Mouse (Mus musculus) limb, embryonic 10.5 days (tissue): ENCODE data around the gene C1qtnf6. TPM values are rescaled to one million over a fixed set of nuclear protein-coding genes. Genes with fewer than 3 reads are reported as not detected.

ENCODE experiments used
- DNase-seq: peaks from one replicate; pipeline ENCODE4 v3.0.0-alpha.2; 2017; ENCODE audit warnings: low spot score
- H3K27ac ChIP-seq: fragments of 300-500 bp; sonication (generic); 2 replicates; pipeline ENCODE4 v1.5.1; 2016; ENCODE audit warnings: mild to moderate bottlenecking
- H3K27me3 ChIP-seq: fragments of 300-500 bp; sonication (generic); 2 replicates; pipeline ENCODE4 v1.6.1; 2016; ENCODE audit warnings: low read depth, mild to moderate bottlenecking; ENCODE audit not compliant: poor library complexity, severe bottlenecking
- H3K36me3 ChIP-seq: fragments of 300-500 bp; sonication (generic); 2 replicates; pipeline ENCODE4 v1.6.1; 2016; ENCODE audit warnings: mild to moderate bottlenecking, moderate library complexity
- H3K4me1 ChIP-seq: fragments of 300-500 bp; sonication (generic); 2 replicates; pipeline ENCODE4 v1.6.1; 2016
- H3K4me3 ChIP-seq: fragments of 300-500 bp; sonication (generic); 2 replicates; pipeline ENCODE4 v1.5.1; 2016; ENCODE audit warnings: mild to moderate bottlenecking, moderate library complexity
- H3K9me3 ChIP-seq: fragments of 300-500 bp; sonication (generic); replicated peaks from 2 replicates; pipeline ENCODE4 v1.6.1; 2016; ENCODE audit warnings: mild to moderate bottlenecking
- WGBS: fragments of 180-500 bp; shearing (Covaris S2); methylation state at CpG from one replicate; pipeline ENCODE4 v1.1.7; 2016; 5-methylcytosine and 5-hydroxymethylcytosine counted together
- polyA plus RNA-seq: library from polyadenylated mRNA; unstranded; fragments of >200 nt; fragmentation: Nextera tagmentation; extraction: Ambion mirVana; gene quantifications from 2 replicates; pipeline ENCODE4 v1.2.1, GENCODE M21; 2016

The C1qtnf6 gene
- polyA plus RNA-seq, 1 experiment from 2014 or later, result 14.6 TPM

GRCm38 (mm10) chr15:78521892-78522291, 9.3 kb downstream of the C1qtnf6 start:
- no peak overlapping the region for H3K27ac ChIP-seq
- H3K36me3 ChIP-seq, result no peaks in the 10 kb centered on the region
- H3K27me3 ChIP-seq, result no peaks in the 10 kb centered on the region
- no peak overlapping the region for H3K4me3 ChIP-seq
- peaks cover 45% of the 10 kb centered on the region for H3K4me1 ChIP-seq
- DNase-seq, result no peak
- WGBS, result 88% methylated on average over 6 of the region's 6 CpGs
- no peaks in the 10 kb centered on the region for H3K9me3 ChIP-seq

- no peak overlapping the region for H3K27ac ChIP-seq
- peaks cover 50% of the 10 kb centered on the region for H3K4me1 ChIP-seq
- 65% methylated on average over 8 of the region's 8 CpGs for WGBS
- no peaks in the 10 kb centered on the region for H3K27me3 ChIP-seq
- no peaks in the 10 kb centered on the region for H3K36me3 ChIP-seq
- H3K4me3 ChIP-seq, result no peak overlapping the region
- no peak for DNase-seq
- no peaks in the 10 kb centered on the region for H3K9me3 ChIP-seq
These were observed 9.9 kb downstream of the C1qtnf6 start for GRCm38 (mm10) chr15:78521331-78521730.

- no peak overlapping the region for H3K27ac ChIP-seq
- peaks cover 62% of the 10 kb centered on the region for H3K4me1 ChIP-seq
- H3K36me3 ChIP-seq, result no peaks in the 10 kb centered on the region
- H3K4me3 ChIP-seq, result no peak overlapping the region
- H3K9me3 ChIP-seq, result no peaks in the 10 kb centered on the region
- DNase-seq, result no peak
- WGBS, result 78% methylated on average over 13 of the region's 13 CpGs
- no peaks in the 10 kb centered on the region for H3K27me3 ChIP-seq
These were observed 11.0 kb downstream of the C1qtnf6 start for GRCm38 (mm10) chr15:78520112-78520715.

- Histone ChIP-seq H3K27ac (no peak overlapping the region), H3K9me3 (no peaks in the 10 kb centered on the region), H3K4me3 (no peak overlapping the region), H3K36me3 (no peaks in the 10 kb centered on the region), H3K27me3 (no peaks in the 10 kb centered on the region), H3K4me1 (peaks cover 65% of the 10 kb centered on the region)
- WGBS, result 68% methylated on average over 7 of the region's 7 CpGs
- no peak for DNase-seq
These were observed 13.0 kb downstream of the C1qtnf6 start for GRCm38 (mm10) chr15:78518221-78518620.

GRCm38 (mm10) chr15:78515759-78516158, 15.5 kb downstream of the C1qtnf6 start:
- no peak for DNase-seq
- no peak overlapping the region for H3K4me3 ChIP-seq
- peak overlapping the region; percentile 38 for H3K27ac ChIP-seq
- H3K4me1 ChIP-seq, result peaks cover 53% of the 10 kb centered on the region
- WGBS, result 79% methylated on average over 6 of the region's 6 CpGs
- no peaks in the 10 kb centered on the region for H3K27me3 ChIP-seq
- H3K36me3 ChIP-seq, result no peaks in the 10 kb centered on the region
- H3K9me3 ChIP-seq, result no peaks in the 10 kb centered on the region

GRCm38 (mm10) chr15:78514393-78515146, 16.6 kb downstream of the C1qtnf6 start:
- Histone ChIP-seq H3K9me3 (no peaks in the 10 kb centered on the region), H3K36me3 (no peaks in the 10 kb centered on the region), H3K27ac (peak overlapping the region; percentile 74), H3K27me3 (no peaks in the 10 kb centered on the region), H3K4me3 (no peak overlapping the region), H3K4me1 (peaks cover 53% of the 10 kb centered on the region)
- WGBS, result 24% methylated on average over 7 of the region's 7 CpGs
- peak; percentile 85 for DNase-seq

- Histone ChIP-seq H3K36me3 (no peaks in the 10 kb centered on the region), H3K9me3 (no peaks in the 10 kb centered on the region), H3K4me3 (no peak overlapping the region), H3K27ac (no peak overlapping the region), H3K27me3 (no peaks in the 10 kb centered on the region), H3K4me1 (peaks cover 50% of the 10 kb centered on the region)
- WGBS, result 92% methylated on average over 14 of the region's 14 CpGs
- no peak for DNase-seq
These were observed 18.2 kb downstream of the C1qtnf6 start for GRCm38 (mm10) chr15:78513019-78513418.

- 79% methylated on average over 7 of the region's 7 CpGs for WGBS
- no peak overlapping the region for H3K4me3 ChIP-seq
- no peaks in the 10 kb centered on the region for H3K9me3 ChIP-seq
- DNase-seq, result no peak
- no peaks in the 10 kb centered on the region for H3K36me3 ChIP-seq
- H3K27me3 ChIP-seq, result no peaks in the 10 kb centered on the region
- H3K4me1 ChIP-seq, result peaks cover 39% of the 10 kb centered on the region
- H3K27ac ChIP-seq, result no peak overlapping the region
These were observed 19.3 kb downstream of the C1qtnf6 start for GRCm38 (mm10) chr15:78511951-78512350.

- 96% methylated on average over 6 of the region's 6 CpGs for WGBS
- no peak for DNase-seq
- H3K9me3 ChIP-seq, result no peaks in the 10 kb centered on the region
- H3K4me3 ChIP-seq, result no peak overlapping the region
- peaks cover 27% of the 10 kb centered on the region for H3K4me1 ChIP-seq
- no peaks in the 10 kb centered on the region for H3K36me3 ChIP-seq
- H3K27me3 ChIP-seq, result no peaks in the 10 kb centered on the region
- no peak overlapping the region for H3K27ac ChIP-seq
These were observed 20.5 kb downstream of the C1qtnf6 start for GRCm38 (mm10) chr15:78510736-78511135.

- Histone ChIP-seq H3K27ac (peak overlapping the region; percentile 82), H3K27me3 (no peaks in the 10 kb centered on the region), H3K4me3 (peak overlapping the region; percentile 24), H3K4me1 (peaks cover 21% of the 10 kb centered on the region), H3K36me3 (no peaks in the 10 kb centered on the region), H3K9me3 (no peaks in the 10 kb centered on the region)
- no peak for DNase-seq
- 66% methylated on average over 8 of the region's 8 CpGs for WGBS
These were observed 21.1 kb downstream of the C1qtnf6 start for GRCm38 (mm10) chr15:78510121-78510576.

GRCm38 (mm10) chr15:78509297-78509899, 21.8 kb downstream of the C1qtnf6 start:
- Histone ChIP-seq H3K4me3 (peak overlapping the region; percentile 24), H3K27ac (peak overlapping the region; percentile 82), H3K27me3 (no peaks in the 10 kb centered on the region), H3K9me3 (no peaks in the 10 kb centered on the region), H3K4me1 (peaks cover 14% of the 10 kb centered on the region), H3K36me3 (no peaks in the 10 kb centered on the region)
- WGBS, result 49% methylated on average over 12 of the region's 12 CpGs
- peak; percentile 42 for DNase-seq

GRCm38 (mm10) chr15:78508443-78508842, 22.8 kb downstream of the C1qtnf6 start:
- 78% methylated on average over 7 of the region's 7 CpGs for WGBS
- Histone ChIP-seq H3K36me3 (no peaks in the 10 kb centered on the region), H3K27ac (no peak overlapping the region), H3K27me3 (no peaks in the 10 kb centered on the region), H3K9me3 (no peaks in the 10 kb centered on the region), H3K4me3 (no peak overlapping the region), H3K4me1 (peaks cover 9% of the 10 kb centered on the region)
- no peak for DNase-seq

- no peaks in the 10 kb centered on the region for H3K36me3 ChIP-seq
- 83% methylated on average over 3 of the region's 3 CpGs for WGBS
- no peaks in the 10 kb centered on the region for H3K9me3 ChIP-seq
- H3K4me3 ChIP-seq, result no peak overlapping the region
- no peaks in the 10 kb centered on the region for H3K27me3 ChIP-seq
- H3K27ac ChIP-seq, result no peak overlapping the region
- H3K4me1 ChIP-seq, result peaks cover 9% of the 10 kb centered on the region
- no peak for DNase-seq
These were observed 25.7 kb downstream of the C1qtnf6 start for GRCm38 (mm10) chr15:78505541-78505940.
